Mouse (Mus musculus): ENCODE results near the gene Fbxo41.

GRCm38 (mm10) chr6:85436631-85437030 is 66.2 kb downstream of the Fbxo41 start:
- TF ChIP-seq ZNF384 (IDR thresholded peaks at IDR 0.05; ENCODE audit: low read depth, low read length) (no peak), CHD2 (IDR thresholded peaks at IDR 0.05; ENCODE audit: low read depth, low read length) (no peak)

Data from ES-E14 (cell line).